Mouse (Mus musculus) heart, postnatal 0 days (tissue): ENCODE data around the gene Gfi1. TPM values are rescaled to one million over a fixed set of nuclear protein-coding genes. Genes with fewer than 3 reads are reported as not detected.

Experiments used
- ATAC-seq: fragments of 200-750 bp; cut with Nextera tagmentation; 2 replicates; pipeline ENCODE4 v1.8.0; 2017; ENCODE audit warnings: low read depth, moderate number of reproducible peaks, moderate library complexity; ENCODE audit not compliant: insufficient read depth
- DNase-seq: peaks from one replicate; pipeline ENCODE4 v3.0.0-alpha.2; 2016; ENCODE audit warnings: low spot score
- H3K27ac ChIP-seq: fragments of 300-500 bp; sonication (generic); 2 replicates; pipeline ENCODE4 v1.5.1; 2014; ENCODE audit warnings: low read depth, mild to moderate bottlenecking
- H3K27me3 ChIP-seq: fragments of 300-500 bp; sonication (generic); 2 replicates; pipeline ENCODE4 v1.6.1; 2014; ENCODE audit warnings: low read length, mixed read lengths; ENCODE audit not compliant: control insufficient read depth, insufficient read depth
- H3K36me3 ChIP-seq: fragments of 300-500 bp; sonication (generic); replicated peaks from 2 replicates; pipeline ENCODE4 v1.6.1; 2014; ENCODE audit warnings: low read length, mixed read lengths; ENCODE audit not compliant: control insufficient read depth, insufficient read depth
- H3K4me1 ChIP-seq: fragments of 300-500 bp; sonication (generic); 2 replicates; pipeline ENCODE4 v1.6.1; 2014; ENCODE audit warnings: antibody characterized with exemption; ENCODE audit not compliant: control insufficient read depth, insufficient read depth
- H3K4me2 ChIP-seq: fragments of 300-500 bp; sonication (generic); 2 replicates; pipeline ENCODE4 v1.6.1; 2014; ENCODE audit warnings: low read depth, mild to moderate bottlenecking, low read length, moderate library complexity
- H3K4me3 ChIP-seq: fragments of 300-500 bp; sonication (generic); 2 replicates; pipeline ENCODE4 v1.5.1; 2014; ENCODE audit warnings: low read depth, low read length
- H3K9ac ChIP-seq: fragments of 300-500 bp; sonication (generic); replicated peaks from 2 replicates; pipeline ENCODE4 v1.6.1; 2014; ENCODE audit warnings: low read depth, low read length, mixed read lengths
- H3K9me3 ChIP-seq: fragments of 300-500 bp; sonication (generic); replicated peaks from 2 replicates; pipeline ENCODE4 v1.6.1; 2016; ENCODE audit warnings: low read length; ENCODE audit not compliant: control insufficient read depth
- CTCF ChIP-seq: IDR thresholded peaks from 2 replicates; pipeline ENCODE4 v1.5.1; 2016; ENCODE audit warnings: antibody characterized with exemption, control low read depth, low read depth
- EP300 ChIP-seq: IDR thresholded peaks from 2 replicates; pipeline ENCODE4 v1.6.1; 2016; ENCODE audit warnings: antibody characterized with exemption, low read depth
- WGBS: fragments of 180-500 bp; shearing (Covaris S2); extraction: QIAGEN DNeasy Blood & Tissue Kit; methylation state at CpG from one replicate; pipeline ENCODE4 v1.1.7; 2014; 5-methylcytosine and 5-hydroxymethylcytosine counted together
- polyA plus RNA-seq: library from polyadenylated mRNA; unstranded; fragments of >200 nt; fragmentation: Nextera tagmentation; extraction: Ambion mirVana; gene quantifications from 2 replicates; pipeline ENCODE4 v1.2.1, GENCODE M21; 2015
- total RNA-seq: library from RNA; depleted of rRNA; stranded (reverse); fragments of >200 nt; gene quantifications from 2 replicates; pipeline ENCODE4 v1.2.3, GENCODE M21; 2014; ENCODE audit warnings: low replicate concordance; rRNA removed

Gfi1 gene
- 0.62 TPM in 1 of 2 replicates, not detected in the other for total RNA-seq
- not detected in 2 replicates for polyA plus RNA-seq

DNA sequence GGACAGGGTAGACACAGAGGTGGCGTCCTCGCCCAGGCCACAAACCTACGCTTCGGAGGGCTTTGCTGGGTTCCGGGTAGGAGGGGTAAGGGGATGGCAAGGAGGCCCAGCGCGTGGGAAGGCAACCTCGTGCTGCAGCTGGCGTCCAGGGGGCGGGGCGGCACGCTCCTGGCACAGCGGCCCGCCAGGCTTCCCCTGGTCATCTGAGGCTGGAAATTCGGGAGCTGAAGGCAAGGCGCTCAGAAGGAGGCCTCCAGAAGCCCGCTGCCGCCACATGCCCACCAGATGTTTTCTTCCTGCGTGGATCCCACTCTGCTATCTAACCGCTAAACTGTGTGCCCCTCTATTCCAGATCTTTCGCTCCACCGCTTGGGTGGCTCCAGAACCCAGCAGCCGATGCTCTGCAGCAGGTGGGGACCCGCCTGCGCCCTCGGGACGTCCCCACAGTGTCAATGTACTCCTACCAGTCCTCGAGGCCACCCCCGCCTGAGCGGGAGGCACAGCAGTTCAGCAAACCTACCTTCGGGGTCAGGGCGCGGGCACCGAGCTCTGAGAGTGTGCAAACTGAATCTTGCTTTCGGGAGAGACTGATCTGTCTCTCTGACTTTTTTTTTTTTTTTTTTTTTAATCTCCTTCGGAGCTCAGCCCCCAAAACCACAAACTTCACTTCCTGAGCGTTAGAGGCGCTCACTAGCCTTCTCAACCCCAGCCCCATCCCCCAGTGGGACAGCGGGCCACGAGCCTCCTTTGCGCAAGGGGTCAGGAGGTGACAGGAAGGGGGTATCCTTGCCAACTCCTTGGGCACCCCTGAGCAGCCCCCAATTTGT, at the start of gene Gfi1:
Gfi1 (minus strand) TSS at position 602 of the 827 bp plus-strand sequence.
- ATAC-seq (0 out of 2 replicates have a peak, but pooled peaks have one; percentile 13), DNase-seq (no peak)
- Histone ChIP-seq H3K4me3 (peak within 1 kb of the TSS; percentile 53), H3K4me1 (peaks cover 37% of the 10 kb centered on the region; the same call in 1 of the 2 replicates), H3K27ac (no peak within 1 kb of the TSS), H3K36me3 (no peaks in the 10 kb centered on the region), H3K4me2 (peak within 1 kb of the TSS; percentile 74), H3K9me3 (no peaks in the 10 kb centered on the region), H3K27me3 (peaks cover 94% of the 10 kb centered on the region), H3K9ac (no peak within 1 kb of the TSS; the same call in 1 of the 2 replicates)
- TF ChIP-seq CTCF (no peak), EP300 (no peak)
- under 1% methylated on average over 38 of the region's 41 CpGs for WGBS

DNA sequence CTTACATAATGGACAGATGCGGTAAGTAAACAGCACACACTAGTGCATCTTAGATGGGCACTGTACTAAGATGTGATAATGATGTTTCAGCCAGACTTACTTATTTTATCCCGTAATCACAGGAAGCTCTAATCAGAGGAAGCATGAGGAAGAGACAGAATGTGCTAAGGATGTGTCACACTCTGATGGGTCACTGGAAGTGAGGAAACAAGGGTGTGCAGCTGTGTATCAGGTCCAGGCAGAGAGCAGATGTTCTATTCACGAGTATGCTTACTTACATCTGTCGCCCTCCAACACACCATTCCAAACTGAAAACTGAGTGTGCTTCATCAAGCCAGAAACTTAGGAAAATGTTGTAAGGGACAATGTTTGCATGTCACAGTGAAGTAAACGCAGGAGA, 46.2 kb upstream of the Gfi1 start:
- Histone ChIP-seq H3K9ac (no peak overlapping the region), H3K27ac (no peak overlapping the region), H3K9me3 (no peaks in the 10 kb centered on the region), H3K4me1 (no peaks in the 10 kb centered on the region), H3K36me3 (peaks cover 4% of the 10 kb centered on the region), H3K4me3 (no peak overlapping the region), H3K4me2 (no peak overlapping the region), H3K27me3 (no peaks in the 10 kb centered on the region)
- no peak for ATAC-seq
- DNase-seq, result no peak
- 57% methylated on average over 5 of the region's 5 CpGs for WGBS
- TF ChIP-seq CTCF (no peak), EP300 (no peak)

DNA sequence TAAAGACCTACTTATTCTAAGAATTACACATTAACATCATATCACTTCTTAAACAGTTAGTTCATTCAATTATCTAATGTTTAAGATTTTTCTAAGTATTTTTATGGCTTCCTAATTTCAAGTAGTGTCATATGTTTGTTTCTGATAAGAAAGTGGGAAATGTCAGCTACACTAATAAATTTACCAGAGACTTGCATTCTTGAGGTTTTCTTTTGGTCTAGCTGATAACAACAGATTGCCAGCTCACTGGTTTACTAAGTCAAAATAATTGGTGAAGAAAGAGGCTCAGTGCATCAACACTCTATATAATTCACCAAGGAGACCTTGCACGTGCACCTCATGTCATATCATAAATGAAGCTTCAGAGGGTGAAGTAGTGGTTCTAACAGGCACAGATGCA, 42.4 kb upstream of the Gfi1 start:
- no peak for ATAC-seq
- TF ChIP-seq CTCF (no peak), EP300 (no peak)
- 86% methylated on average over 1 of the region's 1 CpGs for WGBS

DNA sequence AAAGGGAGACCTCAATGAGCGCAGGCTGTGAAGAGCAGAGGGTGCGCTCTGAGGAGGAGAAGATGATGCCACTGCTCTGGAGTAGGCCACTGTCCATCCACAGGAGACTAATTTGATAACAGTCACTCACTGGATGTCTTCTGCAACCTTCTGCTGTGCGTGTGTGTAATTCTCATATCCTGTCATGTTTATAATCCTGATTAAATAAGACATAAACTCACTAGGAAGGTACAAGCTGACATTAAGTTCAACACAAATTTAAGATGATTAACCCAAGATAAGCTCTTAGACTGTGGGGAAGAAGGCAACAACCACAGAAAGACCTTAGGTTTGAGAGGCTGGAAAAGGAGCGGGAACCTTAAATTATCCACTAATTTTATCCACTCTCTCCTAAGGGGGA, 40.1 kb upstream of the Gfi1 start:
- no peak overlapping the region for H3K4me3 ChIP-seq
- H3K9me3 ChIP-seq, result no peaks in the 10 kb centered on the region
- 93% methylated on average over 4 of the region's 4 CpGs for WGBS
- H3K27me3 ChIP-seq, result no peaks in the 10 kb centered on the region
- H3K4me1 ChIP-seq, result no peaks in the 10 kb centered on the region
- H3K27ac ChIP-seq, result no peak overlapping the region
- H3K4me2 ChIP-seq, result no peak overlapping the region
- TF ChIP-seq CTCF, result no peak
- no peak for TF ChIP-seq EP300
- no peak for ATAC-seq
- H3K9ac ChIP-seq, result no peak overlapping the region
- no peak for DNase-seq
- H3K36me3 ChIP-seq, result 0 out of 2 replicates have a peak, but pooled peaks cover 2% of the 10 kb centered on the region

More for the DNA sequence above, 42.4 kb upstream of the Gfi1 start:
- H3K4me3 ChIP-seq, result no peak overlapping the region
- H3K27ac ChIP-seq, result no peak overlapping the region
- no peaks in the 10 kb centered on the region for H3K27me3 ChIP-seq
- 0 out of 2 replicates have a peak, but pooled peaks cover 2% of the 10 kb centered on the region for H3K36me3 ChIP-seq
- no peaks in the 10 kb centered on the region for H3K9me3 ChIP-seq
- H3K9ac ChIP-seq, result no peak overlapping the region
- no peaks in the 10 kb centered on the region for H3K4me1 ChIP-seq
- DNase-seq, result no peak
- no peak overlapping the region for H3K4me2 ChIP-seq

DNA sequence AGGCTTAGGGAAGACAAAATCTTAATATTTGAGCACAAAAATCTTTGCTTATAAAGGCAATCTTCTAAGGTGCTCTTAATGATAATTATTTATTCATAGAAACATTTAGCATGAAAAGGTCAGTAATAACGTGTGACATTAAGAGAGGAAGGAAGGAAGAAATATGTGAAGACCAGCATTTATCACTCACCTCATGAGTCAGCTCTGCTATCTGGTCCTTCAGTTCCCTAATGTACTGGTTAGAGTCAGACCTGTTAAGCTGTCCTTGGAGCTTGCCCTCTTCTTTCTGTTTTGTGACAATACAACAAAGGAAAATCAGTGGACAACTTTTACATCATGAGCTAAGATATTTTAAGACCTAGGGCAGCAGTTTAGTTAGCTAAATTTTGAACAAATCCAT, 38.6 kb upstream of the Gfi1 start:
- ATAC-seq, result no peak
- DNase-seq, result no peak
- no peak overlapping the region for H3K9ac ChIP-seq
- no peak for TF ChIP-seq EP300
- TF ChIP-seq CTCF, result no peak
- no peaks in the 10 kb centered on the region for H3K4me1 ChIP-seq
- 36% methylated on average over 1 of the region's 1 CpGs for WGBS
- H3K9me3 ChIP-seq, result no peaks in the 10 kb centered on the region
- no peak overlapping the region for H3K4me2 ChIP-seq
- no peaks in the 10 kb centered on the region for H3K27me3 ChIP-seq
- H3K36me3 ChIP-seq, result 0 out of 2 replicates have a peak, but pooled peaks cover 2% of the 10 kb centered on the region
- H3K27ac ChIP-seq, result no peak overlapping the region
- H3K4me3 ChIP-seq, result no peak overlapping the region
